Mouse (Mus musculus) cerebellum, adult 8-10 months (tissue): ENCODE data around the gene Mup1.
"Not testable (repeated sequence)": the region's sequence is repeated elsewhere in the genome, so short reads cannot be mapped to it uniquely, and the experiment has no call there.

Source experiments
- DNase-seq: peaks from one replicate; pipeline ENCODE4 v3.0.0; 2022

Gene Mup1

GRCm38 (mm10) chr4:60501860-60502259 lies at the start of gene Mup1:
Gene Mup1, minus strand, starts transcription at chr4:60501960.
- not testable (repeated sequence) for DNase-seq
